Mouse (Mus musculus) kidney, postnatal 36 days (tissue): ENCODE measurements at regions not wholly inside any gene's neighbourhood (a gene's known extent, or its start where the extent isn't known, plus 50 kb on each side); places are given as distances from the start of the nearest gene placed in this dataset.
"Not testable (repeated sequence)": the region's sequence is repeated elsewhere in the genome, so short reads cannot be mapped to it uniquely, and the experiment has no call there.

Experiments
- DNase-seq, 2 experiments: peaks; one replicate each; pipeline ENCODE4 v3.0.0; 2021 to 2022; ENCODE audit warnings: mixed read lengths in 2 of 2

DNA sequence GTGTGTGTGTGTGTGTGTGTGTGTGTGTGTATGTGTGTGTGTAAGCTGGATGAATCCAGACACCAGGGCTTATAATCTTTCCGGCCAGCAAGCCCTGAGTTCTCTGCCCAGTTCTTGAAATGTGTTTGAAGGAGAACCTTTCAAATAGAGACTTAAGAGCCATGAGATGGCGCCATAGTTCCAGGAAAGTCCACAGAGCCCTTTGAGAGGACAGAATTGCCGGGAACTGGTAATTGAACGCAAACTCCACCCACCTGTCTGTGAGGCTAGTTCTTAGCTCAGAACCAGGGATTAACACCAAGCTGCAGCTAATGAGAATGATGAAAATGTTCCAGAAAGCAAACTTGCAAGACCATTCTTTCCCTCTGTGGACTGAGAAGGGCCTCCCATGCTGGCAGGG, 72.2 kb downstream of the Trim42 start:
- peak in 1 of 2 experiments; percentile 17 for DNase-seq

DNA sequence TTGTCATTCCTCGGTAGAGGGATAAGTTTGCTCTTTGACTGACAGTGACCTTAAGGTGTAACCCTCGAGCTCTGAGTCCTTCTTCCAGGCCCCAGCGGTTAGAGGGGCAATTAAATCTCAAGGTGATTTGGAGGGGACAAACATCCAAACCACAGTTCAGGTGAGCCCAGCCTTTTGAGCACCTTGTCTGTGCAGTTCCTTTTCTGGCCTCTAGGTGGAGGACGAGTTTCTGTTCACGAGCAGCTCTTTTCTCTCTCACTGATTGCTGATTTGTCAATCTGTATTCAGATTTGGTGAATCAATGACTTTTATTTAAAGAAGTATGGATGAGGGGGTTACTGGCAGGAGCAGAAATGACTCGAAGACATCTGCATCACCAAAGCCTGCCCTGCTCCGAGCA, 74.0 kb downstream of the Trim42 start:
- peak; percentile 24 to 72 for DNase-seq

DNA sequence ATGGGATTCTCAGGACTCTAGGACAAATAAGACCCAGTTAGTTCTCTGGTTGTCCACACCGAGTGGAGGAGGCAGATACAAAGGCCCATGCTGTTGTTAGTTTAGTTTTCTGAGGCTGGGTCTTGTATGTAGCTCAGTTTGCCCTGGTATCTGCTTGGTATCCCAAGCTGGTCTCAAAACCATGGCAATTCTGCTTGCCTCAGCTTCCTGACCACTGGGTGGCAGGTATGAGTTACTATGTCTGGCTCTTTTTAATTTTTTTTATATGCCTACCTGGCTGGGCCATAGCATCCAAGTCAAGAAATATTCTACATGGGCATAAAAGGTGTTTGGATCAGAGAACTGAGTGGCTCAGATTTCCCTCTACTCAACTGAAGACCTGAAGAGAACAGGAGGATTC, 77.9 kb downstream of the Trim42 start:
- DNase-seq = no peak

DNA sequence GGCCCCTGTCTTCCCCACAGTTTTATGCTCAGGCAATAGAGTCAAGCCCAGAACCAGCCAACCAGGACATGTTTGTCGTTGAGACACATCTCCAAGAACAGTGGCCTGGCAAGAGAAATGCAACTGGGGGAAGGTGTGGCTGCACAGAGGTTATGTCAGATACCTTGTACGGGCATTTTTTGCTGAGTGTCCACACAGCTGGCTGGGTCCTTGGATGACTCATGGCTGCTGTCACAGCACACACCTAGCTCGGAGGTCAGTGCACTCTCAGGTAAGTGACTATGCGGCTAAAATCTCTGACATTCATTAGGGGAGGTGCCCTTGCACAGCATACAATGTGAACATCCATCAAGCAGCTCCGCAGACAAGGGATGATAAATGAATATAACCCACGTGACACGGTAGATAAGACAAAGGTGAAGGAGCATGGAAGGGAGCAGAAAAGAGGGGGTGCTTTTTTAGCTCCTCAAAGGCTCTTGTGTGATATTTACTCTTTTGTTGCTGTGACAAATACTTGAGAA, 85.4 kb downstream of the Trim42 start:
- DNase-seq = no peak

DNA sequence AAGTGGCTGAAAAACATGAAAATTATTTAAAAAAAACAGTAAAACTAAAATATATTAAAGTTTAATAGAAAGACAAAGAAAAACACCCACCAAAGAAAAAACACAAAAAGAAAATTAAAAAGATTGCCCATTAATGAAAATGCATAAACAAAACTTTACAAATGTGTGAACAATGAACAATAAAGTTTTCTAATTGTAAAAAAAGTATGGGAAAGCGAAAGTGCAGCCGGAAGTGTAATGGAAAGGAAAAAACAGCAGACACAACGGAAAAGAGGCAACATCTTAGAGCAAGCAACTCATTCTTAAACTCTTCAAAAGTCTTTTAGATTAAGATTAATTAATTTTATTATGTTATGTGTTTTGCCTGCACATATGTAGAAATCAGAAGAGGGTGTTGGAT, 87.7 kb downstream of the Trim42 start:
- no peak for DNase-seq

DNA sequence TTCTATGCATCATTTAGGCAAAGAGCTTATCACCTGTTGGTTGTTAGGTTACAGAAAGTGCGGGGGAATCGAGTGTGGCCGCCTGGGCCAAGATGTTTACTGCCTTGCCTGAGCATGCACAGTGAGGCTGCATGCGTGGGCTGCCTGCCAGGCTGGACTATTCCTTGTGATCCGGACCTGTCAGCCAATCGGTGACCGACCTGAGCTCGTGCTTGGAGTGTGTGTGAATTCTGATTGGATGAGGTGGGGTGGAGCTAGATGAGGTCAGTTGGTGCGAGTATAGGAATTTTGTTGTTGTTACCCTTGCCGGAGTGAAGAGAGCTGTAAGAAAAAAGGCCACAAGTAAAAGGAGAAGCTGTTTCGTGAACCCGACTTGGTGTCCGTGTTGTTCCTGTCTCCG, 94.3 kb downstream of the Trim42 start:
- DNase-seq = not testable (repeated sequence)

DNA sequence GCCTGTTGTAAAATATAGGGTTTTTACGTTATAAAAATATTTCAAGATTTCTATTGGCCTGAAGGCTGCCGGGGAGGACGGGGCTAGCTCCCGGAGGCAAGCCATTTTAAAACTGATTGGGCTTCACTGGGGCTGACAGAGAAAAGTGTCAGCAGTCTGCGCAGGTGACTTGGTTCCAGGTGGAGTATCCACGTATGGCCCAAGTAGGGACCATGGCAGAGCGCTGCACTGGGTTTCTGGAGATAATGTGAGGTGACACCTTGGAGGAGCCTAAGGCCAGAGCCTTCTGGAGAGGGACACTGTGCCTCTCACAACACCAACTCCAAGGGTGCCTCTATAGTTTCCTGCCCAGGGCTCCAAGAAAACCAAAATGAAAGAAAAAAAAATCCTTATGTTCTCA, 95.9 kb downstream of the Trim42 start:
- no peak for DNase-seq

DNA sequence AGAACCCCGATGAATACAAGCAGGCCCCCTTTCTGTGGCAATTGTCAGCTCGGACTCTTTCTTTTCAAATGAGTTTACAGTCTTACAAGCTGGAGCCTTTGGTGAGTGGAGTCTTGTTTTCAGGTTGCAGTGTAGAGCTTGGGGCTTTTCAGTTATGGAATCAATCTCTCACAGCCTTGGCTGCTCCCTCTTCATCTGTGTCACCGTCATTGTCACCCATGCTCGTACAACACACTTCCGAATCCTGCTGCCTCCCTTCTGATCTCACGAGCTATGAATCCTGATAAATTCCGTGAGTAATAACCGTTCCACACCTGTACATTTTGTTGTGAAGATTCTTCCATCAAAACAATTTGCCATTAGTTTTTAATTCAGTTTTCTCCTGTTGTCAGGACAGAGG, 97.7 kb downstream of the Trim42 start:
- no peak for DNase-seq

DNA sequence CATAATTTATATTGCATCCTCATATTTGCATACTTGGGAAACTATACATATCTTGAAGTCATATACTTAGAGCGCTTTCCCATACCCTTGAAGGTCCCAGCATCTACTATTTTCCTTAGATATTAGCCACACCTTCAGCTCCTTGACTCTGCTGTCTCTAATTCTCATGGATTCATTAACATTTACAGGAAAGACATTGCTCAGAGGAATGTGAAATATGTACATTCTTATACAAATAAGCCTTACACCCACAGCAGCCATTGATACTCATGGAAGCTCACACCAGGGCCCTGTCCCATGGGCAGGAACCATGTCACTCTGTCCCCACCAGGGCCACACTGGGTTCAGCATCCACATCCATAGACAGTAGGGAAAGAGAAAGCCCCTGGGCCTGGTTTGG, 122.1 kb downstream of the Trim42 start:
- DNase-seq = no peak

DNA sequence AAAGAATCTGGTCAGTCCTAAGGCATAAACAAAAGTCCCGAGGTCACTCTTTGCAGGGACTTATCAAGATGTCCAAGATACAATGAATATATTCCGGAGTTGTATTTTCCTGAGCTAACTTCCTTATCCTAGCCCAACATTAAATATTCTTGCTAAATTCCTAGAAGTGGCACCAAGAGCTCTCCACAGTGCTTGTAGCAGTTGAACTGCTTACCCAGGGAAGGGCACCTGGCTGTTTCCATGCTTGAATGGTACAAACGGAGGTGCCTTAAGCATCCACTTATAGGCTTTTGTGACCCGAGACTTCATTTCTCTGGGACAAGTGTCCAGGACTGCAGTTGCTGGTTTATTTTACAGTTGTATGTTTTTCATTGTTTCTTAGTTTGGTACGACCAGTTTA, 115.1 kb upstream of the Slc25a36 start:
- no peak for DNase-seq

DNA sequence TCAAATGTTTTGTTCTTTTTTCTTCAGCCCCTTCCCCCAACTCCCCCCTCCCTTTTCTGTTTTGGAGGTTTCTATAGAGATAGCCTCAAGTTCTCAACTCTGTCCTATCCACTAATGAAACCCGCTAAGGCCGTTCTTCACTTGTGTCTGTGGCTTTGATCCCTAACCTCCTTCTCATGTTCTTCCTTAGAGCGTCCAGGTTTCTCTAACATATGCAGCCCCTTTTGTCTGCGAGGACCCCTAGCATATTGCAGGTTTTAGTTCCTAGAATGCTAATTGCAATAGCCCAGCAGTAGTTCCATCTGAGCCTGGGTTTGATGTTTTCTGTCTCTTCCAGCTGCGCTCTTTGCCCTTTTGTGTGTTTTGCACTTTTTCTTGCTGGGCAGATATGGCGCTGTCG, 113.6 kb upstream of the Slc25a36 start:
- no peak for DNase-seq

DNA sequence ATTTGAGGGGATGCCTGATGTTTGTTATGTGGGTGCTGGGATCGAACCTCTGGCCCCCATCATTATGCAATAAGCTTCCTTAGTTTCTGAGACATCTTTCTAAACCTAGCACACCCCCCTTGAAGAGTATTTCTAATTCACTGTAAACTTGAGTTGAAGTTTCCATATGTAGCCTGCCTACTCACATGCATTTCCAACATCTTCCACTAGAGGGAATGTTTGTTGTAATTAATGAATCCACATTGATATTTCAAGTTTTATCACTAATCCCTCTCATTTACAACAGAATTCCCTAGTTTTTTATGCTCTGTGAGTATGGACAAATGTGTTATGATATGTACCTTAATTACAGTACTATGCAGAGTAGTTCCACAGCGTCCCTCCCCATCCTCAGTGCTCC, 103.8 kb upstream of the Slc25a36 start:
- DNase-seq = peak in 1 of 2 experiments; percentile 1

DNA sequence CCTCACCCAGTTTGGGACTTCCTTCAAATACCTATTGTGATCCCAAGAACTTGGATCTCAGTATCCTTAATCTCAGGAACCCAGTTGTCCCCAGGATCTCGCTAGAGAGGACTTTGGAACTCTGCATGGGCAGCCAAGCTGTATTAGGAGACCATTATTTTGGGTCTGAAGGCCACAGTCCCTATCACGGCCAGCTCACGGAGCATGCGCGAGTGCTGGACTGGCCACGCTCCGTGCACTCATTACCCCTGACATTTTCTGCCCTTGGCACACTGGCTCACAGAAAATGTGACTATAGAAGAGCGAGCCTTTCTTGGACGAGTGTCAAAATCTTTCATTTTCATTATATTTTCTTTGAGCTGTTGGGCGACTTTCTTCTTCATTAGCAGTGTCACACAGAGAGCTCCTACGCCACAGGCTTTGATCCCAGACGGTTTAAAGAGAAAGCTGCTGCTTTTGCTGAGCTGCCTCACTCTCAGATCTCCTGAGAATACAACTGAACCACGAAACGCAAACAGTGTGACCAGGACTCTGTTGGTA, 79.4 kb upstream of the Slc25a36 start:
- DNase-seq = peak; percentile 58 to 75

DNA sequence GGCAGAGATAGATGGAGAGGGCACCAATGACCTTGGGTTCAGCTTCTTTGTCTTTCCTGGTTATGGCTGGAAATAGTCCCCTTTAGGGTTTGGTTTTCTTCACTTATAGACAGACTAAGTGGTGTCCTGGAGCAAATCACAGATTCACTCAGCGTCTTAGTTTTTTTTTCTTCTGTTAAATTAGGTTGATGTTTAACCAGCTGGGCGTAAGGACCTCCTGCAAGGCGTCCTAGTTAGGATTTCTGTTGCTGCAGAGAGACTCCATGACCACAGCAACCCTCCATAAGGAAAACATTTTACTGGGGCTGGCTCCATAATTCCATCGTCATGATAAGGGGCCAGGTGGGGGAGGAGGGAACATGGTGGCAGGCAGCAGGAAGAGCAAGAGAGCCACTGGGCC, 78.7 kb upstream of the Slc25a36 start:
- peak in 1 of 2 experiments; percentile 25 for DNase-seq

DNA sequence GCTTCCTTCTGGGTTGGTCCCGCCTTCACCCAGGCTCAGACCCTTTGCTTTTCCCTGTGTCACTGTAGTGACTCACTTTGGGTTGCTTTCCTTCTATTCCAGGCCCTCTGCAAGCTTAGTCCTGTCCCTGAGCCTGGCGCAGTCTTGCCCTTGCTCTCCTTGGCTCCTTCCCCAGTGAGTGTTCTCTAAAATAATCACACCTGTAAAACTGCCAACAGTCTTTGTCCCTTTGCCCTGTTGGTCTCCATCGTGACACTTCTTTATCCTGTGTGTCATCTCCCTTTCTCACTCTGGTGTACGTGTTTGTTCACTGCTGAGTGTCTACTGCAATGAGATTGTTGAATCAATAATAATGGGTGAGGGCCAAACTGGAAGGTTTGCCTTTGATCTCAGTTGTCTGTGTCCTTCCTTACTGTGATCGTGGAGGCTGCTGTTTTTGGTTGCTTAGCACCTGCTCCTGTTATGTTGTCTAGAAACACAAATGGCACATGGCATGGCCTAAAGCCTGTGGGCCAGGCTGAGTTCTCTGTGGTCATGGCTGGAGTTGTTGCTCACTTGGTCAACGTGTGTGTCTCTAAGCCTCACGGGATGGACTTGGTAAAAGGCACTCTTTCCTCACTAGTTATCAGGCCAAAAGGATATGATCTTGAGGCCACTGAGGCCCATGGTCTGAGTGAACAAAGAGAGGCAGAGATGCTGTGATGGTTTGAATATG, 77.8 kb upstream of the Slc25a36 start:
- DNase-seq = peak; percentile 35 to 37

DNA sequence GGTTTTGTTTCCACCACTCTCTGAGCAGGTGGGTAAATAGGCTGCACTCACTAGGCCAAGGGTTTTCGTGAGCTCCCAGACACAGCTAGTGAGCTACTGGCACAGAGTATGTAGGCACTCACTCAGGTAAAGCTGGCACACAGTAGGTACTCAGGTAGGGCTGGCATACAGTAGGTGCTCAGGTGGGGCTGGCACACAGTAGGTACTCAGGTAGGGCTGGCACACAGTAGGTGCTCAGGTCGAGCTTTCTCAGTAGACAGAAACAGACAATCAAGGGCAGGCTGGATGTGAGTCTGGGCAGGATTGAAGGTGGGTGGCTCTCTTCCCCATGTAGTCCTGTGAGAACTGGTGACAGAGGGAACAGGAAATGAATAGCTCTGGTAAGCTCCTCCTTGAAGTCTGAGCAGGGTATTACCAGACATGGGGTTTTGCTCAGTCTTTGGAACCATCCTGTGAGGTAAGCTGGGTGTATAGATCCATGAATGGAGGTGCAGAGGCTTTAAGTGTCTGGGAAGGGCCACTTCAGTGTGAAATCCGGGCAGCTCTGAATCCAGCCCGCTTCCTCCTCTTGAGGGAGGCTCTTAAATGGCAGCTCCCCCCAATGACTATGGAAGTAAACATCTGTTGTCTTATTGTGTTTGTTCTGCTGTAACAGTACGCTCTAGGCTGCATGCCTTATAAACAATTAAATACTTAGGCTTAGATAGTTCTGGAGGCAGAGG, 62.4 kb upstream of the Slc25a36 start:
- no peak for DNase-seq

DNA sequence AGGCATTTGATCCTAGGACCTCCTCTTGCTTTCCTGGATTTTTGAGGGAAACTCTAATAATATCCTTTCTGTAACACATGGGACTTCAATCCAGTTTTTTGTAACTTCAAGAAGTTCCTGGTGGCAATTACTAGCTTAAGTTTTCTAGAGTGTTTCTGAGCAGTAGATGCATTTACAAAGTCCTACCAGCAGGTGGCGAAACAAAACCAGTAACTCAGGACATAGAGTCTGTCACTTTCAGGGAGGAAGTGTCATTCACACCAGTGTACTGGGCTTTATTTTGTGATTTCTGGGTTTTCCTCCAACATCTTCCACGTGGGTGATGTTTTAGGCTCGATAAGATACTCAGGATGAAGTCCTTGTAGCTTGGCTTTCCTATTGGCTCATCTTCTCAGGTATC, 61.1 kb upstream of the Slc25a36 start:
- DNase-seq = peak; percentile 26 to 63

DNA sequence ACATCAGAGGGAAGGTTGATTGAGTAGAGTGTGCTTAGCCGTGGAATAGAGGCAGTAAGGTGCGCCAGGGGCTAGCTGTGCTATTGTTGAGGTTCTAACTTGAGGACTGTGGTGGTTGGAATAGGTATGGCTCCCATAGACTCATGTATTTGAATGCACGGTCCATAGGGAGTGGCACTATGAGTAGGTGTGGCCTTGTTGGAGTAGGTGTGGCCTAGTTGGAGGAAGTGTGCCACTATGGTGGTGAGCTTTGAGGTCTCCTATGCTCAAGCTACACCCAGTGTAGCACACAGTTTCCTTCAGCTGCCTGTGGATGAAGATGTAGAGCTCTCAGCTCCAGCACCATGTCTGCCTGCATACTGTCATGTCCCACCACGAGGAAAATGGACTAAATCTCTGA, 60.5 kb upstream of the Slc25a36 start:
- DNase-seq = no peak

DNA sequence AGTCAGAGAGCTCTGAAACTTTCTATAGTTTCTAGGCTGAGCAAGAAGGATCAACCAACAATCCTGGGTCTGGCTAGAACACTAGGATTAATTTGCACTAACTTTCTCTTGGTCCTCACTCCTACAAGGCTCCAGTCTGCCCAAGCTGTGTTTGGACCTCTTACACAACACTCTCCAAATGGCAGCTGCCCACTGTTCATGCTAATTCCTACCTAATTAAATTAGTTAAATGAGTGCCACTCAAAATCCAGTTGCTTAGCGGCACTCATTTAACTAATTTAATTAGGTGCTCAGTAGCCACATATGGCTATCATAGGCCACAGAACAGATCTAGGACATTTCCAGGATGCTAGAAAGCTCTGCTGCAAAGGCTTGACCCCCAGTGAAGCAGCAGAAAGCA, 59.9 kb upstream of the Slc25a36 start:
- no peak for DNase-seq

DNA sequence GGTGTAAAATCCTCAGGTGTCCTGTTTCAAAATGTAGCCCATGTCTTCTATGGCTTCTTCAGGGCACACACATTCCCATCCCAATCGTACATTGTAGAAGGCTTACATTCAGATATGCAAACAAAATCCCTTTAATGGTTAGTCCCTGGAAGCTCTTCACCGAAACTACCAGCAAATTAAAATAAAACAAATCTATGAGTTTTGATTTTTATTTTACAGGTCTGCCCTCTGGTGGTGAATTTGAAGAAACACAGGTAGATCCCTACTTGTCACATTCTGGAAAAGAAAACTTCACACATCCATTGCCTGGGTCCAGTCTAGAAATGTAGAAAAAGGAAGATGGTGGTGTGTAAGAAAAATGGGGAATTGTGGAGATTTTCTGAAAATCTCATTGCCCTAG, 51.5 kb upstream of the Slc25a36 start:
- DNase-seq = no peak
